Mouse (Mus musculus) intestine, embryonic 14.5 days (tissue): Measurements from ENCODE around the gene Ppp1cb. TPM values are rescaled to one million over a fixed set of nuclear protein-coding genes. Genes with fewer than 3 reads are reported as not detected.

Experiments used
- ATAC-seq: fragments of 200-750 bp; cut with Nextera tagmentation; replicated peaks from 2 replicates; pipeline ENCODE4 v1.8.0; 2017; ENCODE audit warnings: low read depth, moderate number of reproducible peaks, moderate TSS enrichment, moderate library complexity; ENCODE audit not compliant: low FRiP score, low TSS enrichment
- DNase-seq: peaks from one replicate; pipeline ENCODE4 v3.0.0-alpha.2; 2018; ENCODE audit warnings: low spot score
- H3K27ac ChIP-seq: fragments of 300-500 bp; sonication (generic); 2 replicates; pipeline ENCODE4 v1.5.1; 2014; ENCODE audit warnings: low read depth, mild to moderate bottlenecking, control low read depth
- H3K27me3 ChIP-seq: fragments of 300-500 bp; sonication (generic); replicated peaks from 2 replicates; pipeline ENCODE4 v1.6.1; 2014; ENCODE audit warnings: low read length, control low read depth; ENCODE audit not compliant: control insufficient read depth, insufficient read depth
- H3K36me3 ChIP-seq: fragments of 300-500 bp; sonication (generic); 2 replicates; pipeline ENCODE4 v1.6.1; 2014; ENCODE audit warnings: low read length, control low read depth; ENCODE audit not compliant: control insufficient read depth, insufficient read depth
- H3K4me1 ChIP-seq: fragments of 300-500 bp; sonication (generic); replicated peaks from 2 replicates; pipeline ENCODE4 v1.6.1; 2014; ENCODE audit warnings: low read length, control low read depth, mixed read lengths; ENCODE audit not compliant: control insufficient read depth, insufficient read depth
- H3K4me2 ChIP-seq: fragments of 300-500 bp; sonication (generic); 2 replicates; pipeline ENCODE4 v1.6.1; 2014; ENCODE audit warnings: low read length
- H3K4me3 ChIP-seq: fragments of 300-500 bp; sonication (generic); 2 replicates; pipeline ENCODE4 v1.5.1; 2014; ENCODE audit warnings: low read depth, low read length, control low read depth, mixed read lengths
- H3K9ac ChIP-seq: fragments of 300-500 bp; sonication (generic); 2 replicates; pipeline ENCODE4 v1.6.1; 2014; ENCODE audit warnings: mild to moderate bottlenecking, low read length
- H3K9me3 ChIP-seq: fragments of 300-500 bp; sonication (generic); 2 replicates; pipeline ENCODE4 v1.6.1; 2016; ENCODE audit warnings: low read length, control low read depth; ENCODE audit not compliant: control insufficient read depth
- WGBS: fragments of 180-500 bp; shearing (Covaris S2); extraction: QIAGEN DNeasy Blood & Tissue Kit; methylation state at CpG from one replicate; pipeline ENCODE4 v1.1.7; 2014; 5-methylcytosine and 5-hydroxymethylcytosine counted together
- polyA plus RNA-seq: library from polyadenylated mRNA; unstranded; fragments of >200 nt; fragmentation: Nextera tagmentation; extraction: Ambion mirVana; gene quantifications from 2 replicates; pipeline ENCODE4 v1.2.1, GENCODE M21; 2014

Ppp1cb gene
- polyA plus RNA-seq, 1 experiment from 2014 or later = 239 TPM

GRCm38 (mm10) chr5:32459251-32459881, 723 bp downstream of the Ppp1cb start:
- peak overlapping the region; percentile 58 for H3K4me2 ChIP-seq
- H3K27me3 ChIP-seq = no peaks in the 10 kb centered on the region
- H3K9ac ChIP-seq = peak overlapping the region; percentile 99
- peak; percentile 94 for DNase-seq
- peak; percentile 80 for ATAC-seq
- under 1% methylated on average over 42 of the region's 63 CpGs for WGBS
- H3K9me3 ChIP-seq = no peaks in the 10 kb centered on the region
- H3K4me3 ChIP-seq = peak overlapping the region; percentile 95
- no peaks in the 10 kb centered on the region for H3K36me3 ChIP-seq
- peak overlapping the region; percentile 99 for H3K27ac ChIP-seq
- H3K4me1 ChIP-seq = peaks cover 11% of the 10 kb centered on the region; the same call in 1 of the 2 replicates

- WGBS = under 1% methylated on average over 19 of the region's 19 CpGs
- ATAC-seq = no peak
Observed at GRCm38 (mm10) chr5:32459882-32460751, 1.5 kb downstream of the Ppp1cb start.

DNA sequence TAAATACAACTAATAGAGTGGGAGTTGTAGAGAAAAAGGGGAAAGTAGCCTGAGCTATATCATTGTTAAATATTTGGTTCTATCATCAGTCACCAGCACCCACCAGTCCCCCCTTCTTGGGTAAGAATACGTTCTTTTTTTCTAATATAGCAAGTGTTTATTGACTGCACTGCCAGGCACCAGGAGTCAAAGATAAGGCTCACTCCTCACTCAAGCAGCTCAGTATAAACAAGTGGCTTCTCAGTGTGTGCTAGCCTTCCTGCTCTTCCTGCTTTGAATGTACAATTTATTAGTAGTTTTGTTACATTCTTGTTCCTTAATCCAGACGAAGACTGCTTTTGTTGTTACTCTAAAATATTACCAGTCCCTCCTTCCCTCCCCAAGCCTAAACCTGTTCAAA, 2.3 kb downstream of the Ppp1cb start:
- no peak overlapping the region for H3K27ac ChIP-seq
- 9% methylated on average over 2 of the region's 2 CpGs for WGBS
- no peaks in the 10 kb centered on the region for H3K9me3 ChIP-seq
- no peak for DNase-seq
- H3K4me1 ChIP-seq = peaks cover 11% of the 10 kb centered on the region; the same call in 1 of the 2 replicates
- H3K9ac ChIP-seq = peak overlapping the region; percentile 35; the same call in 1 of the 2 replicates
- no peaks in the 10 kb centered on the region for H3K36me3 ChIP-seq
- peak overlapping the region; percentile 58 for H3K4me2 ChIP-seq
- H3K4me3 ChIP-seq = peak overlapping the region; percentile 95
- ATAC-seq = no peak
- no peaks in the 10 kb centered on the region for H3K27me3 ChIP-seq

More at GRCm38 (mm10) chr5:32459882-32460751, 1.5 kb downstream of the Ppp1cb start:
- H3K4me3 ChIP-seq = peak overlapping the region; percentile 95
- H3K4me2 ChIP-seq = peak overlapping the region; percentile 58
- H3K27me3 ChIP-seq = no peaks in the 10 kb centered on the region
- DNase-seq = no peak
- peak overlapping the region; percentile 99 for H3K27ac ChIP-seq
- H3K36me3 ChIP-seq = no peaks in the 10 kb centered on the region
- H3K4me1 ChIP-seq = peaks cover 11% of the 10 kb centered on the region; the same call in 1 of the 2 replicates
- H3K9me3 ChIP-seq = no peaks in the 10 kb centered on the region
- peak overlapping the region; percentile 99 for H3K9ac ChIP-seq

DNA sequence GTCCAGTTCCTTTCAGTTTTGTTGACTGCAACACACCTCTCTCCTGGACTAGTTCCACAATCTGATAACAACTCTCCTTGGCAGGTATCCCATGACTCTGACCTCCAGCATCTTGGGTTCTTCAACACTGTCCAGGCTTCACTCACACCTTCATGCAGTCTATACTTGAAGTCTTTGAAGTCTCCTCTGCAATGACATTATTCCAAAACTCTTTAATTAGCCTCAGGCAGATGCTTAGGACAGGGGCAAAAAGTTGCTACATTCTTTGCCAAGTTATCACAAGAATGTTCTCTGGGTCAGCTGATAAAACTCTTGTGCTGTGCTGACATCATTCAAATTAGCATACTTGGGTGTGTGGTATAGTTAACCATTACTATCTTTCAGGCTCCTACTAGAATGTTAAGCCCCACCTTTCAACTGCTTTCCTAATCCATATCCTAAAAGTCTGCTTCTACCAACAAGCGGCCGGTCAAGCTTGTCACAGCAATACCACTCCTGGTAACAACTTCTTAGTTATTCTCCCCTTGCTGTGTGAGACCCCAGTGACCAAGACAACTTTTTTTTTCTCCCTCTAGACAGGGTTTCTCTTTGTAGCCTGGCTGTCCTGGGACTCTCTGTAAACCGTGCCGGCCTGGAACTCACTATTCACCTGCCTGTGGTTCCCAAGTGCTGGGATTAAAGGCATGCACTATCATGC, 13.8 kb downstream of the Ppp1cb start:
- Histone ChIP-seq H3K27ac (no peak overlapping the region), H3K4me3 (no peak overlapping the region), H3K4me1 (no peaks in the 10 kb centered on the region), H3K36me3 (no peaks in the 10 kb centered on the region), H3K4me2 (no peak overlapping the region), H3K9me3 (no peaks in the 10 kb centered on the region), H3K27me3 (no peaks in the 10 kb centered on the region), H3K9ac (no peak overlapping the region)
- no peak for ATAC-seq
- WGBS = 86% methylated on average over 4 of the region's 4 CpGs
- no peak for DNase-seq

- H3K4me3 ChIP-seq = no peak overlapping the region
- H3K36me3 ChIP-seq = no peaks in the 10 kb centered on the region
- H3K27me3 ChIP-seq = no peaks in the 10 kb centered on the region
- H3K27ac ChIP-seq = no peak overlapping the region
- H3K4me2 ChIP-seq = no peak overlapping the region
- no peak for ATAC-seq
- H3K9ac ChIP-seq = no peak overlapping the region
- WGBS = 95% methylated on average over 2 of the region's 2 CpGs
- DNase-seq = no peak
- no peaks in the 10 kb centered on the region for H3K4me1 ChIP-seq
- no peaks in the 10 kb centered on the region for H3K9me3 ChIP-seq
Observed at GRCm38 (mm10) chr5:32473029-32473352, 14.3 kb downstream of the Ppp1cb start.

DNA sequence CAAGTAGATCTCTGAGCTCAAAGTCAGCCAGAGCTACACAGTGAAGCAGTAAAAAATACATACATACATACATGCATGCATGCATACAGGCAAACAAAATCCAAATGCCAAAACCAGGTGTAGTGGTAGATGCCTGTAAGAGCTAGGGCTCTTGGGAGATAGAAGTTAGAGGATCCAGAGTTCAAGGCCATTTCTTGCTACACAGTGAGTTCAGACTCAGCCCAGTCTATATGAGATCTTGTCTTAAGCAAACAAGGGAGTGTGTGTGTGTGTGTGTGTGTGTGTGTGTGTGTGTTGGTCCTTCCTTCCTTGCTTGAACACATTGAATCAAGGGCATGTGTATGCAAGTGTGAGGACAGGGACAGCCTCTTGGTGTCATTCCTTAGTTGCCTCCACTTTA, 17.9 kb downstream of the Ppp1cb start:
- no peak overlapping the region for H3K9ac ChIP-seq
- H3K4me1 ChIP-seq = no peaks in the 10 kb centered on the region
- no peak overlapping the region for H3K4me3 ChIP-seq
- DNase-seq (no peak), ATAC-seq (no peak)
- no peaks in the 10 kb centered on the region for H3K9me3 ChIP-seq
- H3K27me3 ChIP-seq = no peaks in the 10 kb centered on the region
- H3K4me2 ChIP-seq = no peak overlapping the region
- peaks cover 33% of the 10 kb centered on the region for H3K36me3 ChIP-seq
- H3K27ac ChIP-seq = no peak overlapping the region

- no peak overlapping the region for H3K27ac ChIP-seq
- H3K4me3 ChIP-seq = no peak overlapping the region
- no peak overlapping the region for H3K4me2 ChIP-seq
- H3K9ac ChIP-seq = no peak overlapping the region
- ATAC-seq (no peak), DNase-seq (no peak)
- H3K4me1 ChIP-seq = no peaks in the 10 kb centered on the region
- peaks cover 49% of the 10 kb centered on the region for H3K36me3 ChIP-seq
- WGBS = 86% methylated on average over 4 of the region's 4 CpGs
- H3K27me3 ChIP-seq = no peaks in the 10 kb centered on the region
- no peaks in the 10 kb centered on the region for H3K9me3 ChIP-seq
Observed at GRCm38 (mm10) chr5:32478972-32479371, 20.3 kb downstream of the Ppp1cb start.

DNA sequence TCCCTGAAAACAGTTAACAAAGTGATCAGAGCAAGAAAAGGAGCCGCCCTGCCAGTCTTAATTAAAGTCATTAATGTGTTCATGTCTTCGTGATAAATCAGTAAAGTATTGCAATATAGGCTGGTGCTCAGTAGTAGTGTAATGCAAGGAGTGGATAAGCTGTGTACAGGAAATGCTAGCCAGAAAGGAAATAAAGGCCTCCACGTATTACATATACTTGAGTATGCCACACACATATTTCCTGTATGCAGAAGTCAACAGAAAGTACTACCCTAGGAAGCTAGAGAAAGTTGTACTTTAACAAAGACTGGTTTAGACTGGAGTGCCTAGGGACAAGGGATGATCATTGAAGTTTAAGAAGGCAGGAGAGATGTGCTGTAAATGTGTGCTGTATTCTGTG, 26.8 kb downstream of the Ppp1cb start:
- Histone ChIP-seq H3K27me3 (no peaks in the 10 kb centered on the region), H3K9ac (no peak overlapping the region), H3K36me3 (peaks cover 90% of the 10 kb centered on the region), H3K4me3 (no peak overlapping the region), H3K9me3 (no peaks in the 10 kb centered on the region), H3K4me1 (no peaks in the 10 kb centered on the region), H3K27ac (no peak overlapping the region), H3K4me2 (no peak overlapping the region)
- no peak for DNase-seq
- WGBS = 90% methylated on average over 3 of the region's 3 CpGs
- no peak for ATAC-seq
